Mouse (Mus musculus) T-cell, adult 2 months (primary cell): ENCODE results near the gene Fscn2.
"Not testable (repeated sequence)": the region's sequence is repeated elsewhere in the genome, so short reads cannot be mapped to it uniquely, and the experiment has no call there.

Experiments
- DNase-seq: peaks from one replicate; pipeline ENCODE4 v3.0.0; 2022; ENCODE audit warnings: low spot score

The Fscn2 gene

GRCm38 (mm10) chr11:120405867-120406266, 44.5 kb downstream of the Fscn2 start:
- no peak for DNase-seq

GRCm38 (mm10) chr11:120406445-120406844, 45.1 kb downstream of the Fscn2 start:
- DNase-seq: no peak

- not testable (repeated sequence) for DNase-seq
These were observed 52.3 kb downstream of the Fscn2 start for GRCm38 (mm10) chr11:120413621-120414020.
